Mouse (Mus musculus): ENCODE measurements around the gene Tex50. TPM values are rescaled to one million over a fixed set of nuclear protein-coding genes. Genes with fewer than 3 reads are reported as not detected.

Gene Tex50
- polyA plus RNA-seq, 1 experiment from 2014 or later = 0.17 TPM

Other genes with a start within 250 kb of the Tex50 start
- gene Serpinc1, start 180.7 kb downstream of the Tex50 start, polyA plus RNA-seq (2014; fragmentation: Nextera tagmentation; extraction: Ambion mirVana) = 1.2 and 2.4 TPM in 2 replicates
- gene Zbtb37, start 124.5 kb downstream of the Tex50 start, polyA plus RNA-seq (2014; fragmentation: Nextera tagmentation; extraction: Ambion mirVana) = 8.0 and 11.2 TPM in 2 replicates
- 37.0 and 41.4 TPM in 2 replicates for gene Dars2, start 88.7 kb downstream of the Tex50 start, polyA plus RNA-seq (2014; fragmentation: Nextera tagmentation; extraction: Ambion mirVana)
- 22.3 and 24.8 TPM in 2 replicates for gene Cenpl, start 88.6 kb downstream of the Tex50 start, polyA plus RNA-seq (2014; fragmentation: Nextera tagmentation; extraction: Ambion mirVana)
- gene Klhl20, start 27.8 kb downstream of the Tex50 start, polyA plus RNA-seq (2014; fragmentation: Nextera tagmentation; extraction: Ambion mirVana) = 14.4 and 14.9 TPM in 2 replicates
- gene Ankrd45, start 16.6 kb downstream of the Tex50 start, polyA plus RNA-seq (2014; fragmentation: Nextera tagmentation; extraction: Ambion mirVana) = 2.5 and 3.0 TPM in 2 replicates
- gene Prdx6, start 91.9 kb upstream of the Tex50 start, polyA plus RNA-seq (2014; fragmentation: Nextera tagmentation; extraction: Ambion mirVana) = 446 and 456 TPM in 2 replicates
- gene Tnfsf4, start 236.1 kb upstream of the Tex50 start, polyA plus RNA-seq (2014; fragmentation: Nextera tagmentation; extraction: Ambion mirVana) = not detected in 2 replicates

Measured in heart, embryonic 11.5 days (tissue).